Mouse (Mus musculus): ENCODE data around the gene Acsbg2.

The Acsbg2 gene

GRCm38 (mm10) chr17:56822380-56822779 is 51.9 kb downstream of the Acsbg2 start:
- DNase-seq (ENCODE audit: low read depth), result no peak

GRCm38 (mm10) chr17:56819694-56820111 is 54.5 kb downstream of the Acsbg2 start:
- no peak for DNase-seq (ENCODE audit: low read depth)

GRCm38 (mm10) chr17:56819032-56819545 is 55.2 kb downstream of the Acsbg2 start:
- DNase-seq (ENCODE audit: low read depth), result no peak

GRCm38 (mm10) chr17:56818067-56818636 is 56.1 kb downstream of the Acsbg2 start:
- DNase-seq (ENCODE audit: low read depth), result no peak

- DNase-seq (ENCODE audit: low read depth), result no peak
Measured at GRCm38 (mm10) chr17:56815057-56815345, 59.2 kb downstream of the Acsbg2 start.

GRCm38 (mm10) chr17:56814316-56815056 is 59.8 kb downstream of the Acsbg2 start:
- DNase-seq (ENCODE audit: low read depth), result peak; percentile 73

GRCm38 (mm10) chr17:56810245-56810644 is 64.0 kb downstream of the Acsbg2 start:
- peak; percentile 79 for DNase-seq (ENCODE audit: low read depth)

- DNase-seq (ENCODE audit: low read depth), result no peak
Measured at GRCm38 (mm10) chr17:56808518-56808917, 65.7 kb downstream of the Acsbg2 start.

- DNase-seq (ENCODE audit: low read depth), result no peak
Measured at GRCm38 (mm10) chr17:56805784-56806183, 68.5 kb downstream of the Acsbg2 start.

GRCm38 (mm10) chr17:56804952-56805351 is 69.3 kb downstream of the Acsbg2 start:
- DNase-seq (ENCODE audit: low read depth), result no peak

- no peak for DNase-seq (ENCODE audit: low read depth)
Measured at GRCm38 (mm10) chr17:56802065-56802464, 72.2 kb downstream of the Acsbg2 start.

GRCm38 (mm10) chr17:56799276-56799675 is 75.0 kb downstream of the Acsbg2 start:
- no peak for DNase-seq (ENCODE audit: low read depth)

- no peak for DNase-seq (ENCODE audit: low read depth)
Measured at GRCm38 (mm10) chr17:56793614-56794319, 80.5 kb downstream of the Acsbg2 start.

All from fibroblast of lung, adult 2 months (primary cell).